Mouse (Mus musculus) hindbrain, embryonic 11.5 days (tissue): Measurements from ENCODE around the gene Lgals2. TPM values are rescaled to one million over a fixed set of nuclear protein-coding genes. Genes with fewer than 3 reads are reported as not detected.
A peak's percentile ranks its signal among the peaks of the same experiment; 100 is the strongest.

Experiments
- ATAC-seq: fragments of 200-750 bp; cut with Nextera tagmentation; 2 replicates; pipeline ENCODE4 v1.8.0; 2017; ENCODE audit warnings: mild to moderate bottlenecking, moderate TSS enrichment, moderate library complexity; ENCODE audit not compliant: low FRiP score
- DNase-seq: peaks from one replicate; pipeline ENCODE4 v3.0.0-alpha.2; 2015; ENCODE audit warnings: low spot score
- H3K27ac ChIP-seq: fragments of 300-500 bp; sonication (generic); 2 replicates; pipeline ENCODE4 v1.5.1; 2014; ENCODE audit warnings: mild to moderate bottlenecking, low read depth, low read length
- H3K27me3 ChIP-seq: fragments of 300-500 bp; sonication (generic); 2 replicates; pipeline ENCODE4 v1.6.1; 2014; ENCODE audit warnings: mild to moderate bottlenecking, low read length, moderate library complexity, mixed read lengths; ENCODE audit not compliant: control insufficient read depth, insufficient read depth
- H3K36me3 ChIP-seq: fragments of 300-500 bp; sonication (generic); 2 replicates; pipeline ENCODE4 v1.6.1; 2014; ENCODE audit warnings: mild to moderate bottlenecking, low read length, moderate library complexity, mixed read lengths; ENCODE audit not compliant: control insufficient read depth, insufficient read depth
- H3K4me1 ChIP-seq: fragments of 300-500 bp; sonication (generic); replicated peaks from 2 replicates; pipeline ENCODE4 v1.6.1; 2014; ENCODE audit warnings: low read length, mixed read lengths; ENCODE audit not compliant: control insufficient read depth, insufficient read depth
- H3K4me2 ChIP-seq: fragments of 300-500 bp; sonication (generic); replicated peaks from 2 replicates; pipeline ENCODE4 v1.6.1; 2014; ENCODE audit warnings: mild to moderate bottlenecking, low read depth, low read length
- H3K4me3 ChIP-seq: fragments of 300-500 bp; sonication (generic); 2 replicates; pipeline ENCODE4 v1.5.1; 2014; ENCODE audit warnings: low read depth, low read length
- H3K9ac ChIP-seq: fragments of 300-500 bp; sonication (generic); 2 replicates; pipeline ENCODE4 v1.6.1; 2014; ENCODE audit warnings: low read depth, low read length
- H3K9me3 ChIP-seq: fragments of 300-500 bp; sonication (generic); 2 replicates; pipeline ENCODE4 v1.6.1; 2016; ENCODE audit warnings: low read length; ENCODE audit not compliant: control insufficient read depth
- WGBS: fragments of 180-500 bp; shearing (Covaris S2); extraction: QIAGEN DNeasy Blood & Tissue Kit; methylation state at CpG from one replicate; pipeline ENCODE4 v1.1.7; 2014; 5-methylcytosine and 5-hydroxymethylcytosine counted together
- polyA plus RNA-seq: library from polyadenylated mRNA; unstranded; fragments of >200 nt; fragmentation: Nextera tagmentation; extraction: Ambion mirVana; gene quantifications from 2 replicates; pipeline ENCODE4 v1.2.1, GENCODE M21; 2014

Gene Lgals2
- polyA plus RNA-seq, 1 experiment from 2014 or later = not detected

DNA sequence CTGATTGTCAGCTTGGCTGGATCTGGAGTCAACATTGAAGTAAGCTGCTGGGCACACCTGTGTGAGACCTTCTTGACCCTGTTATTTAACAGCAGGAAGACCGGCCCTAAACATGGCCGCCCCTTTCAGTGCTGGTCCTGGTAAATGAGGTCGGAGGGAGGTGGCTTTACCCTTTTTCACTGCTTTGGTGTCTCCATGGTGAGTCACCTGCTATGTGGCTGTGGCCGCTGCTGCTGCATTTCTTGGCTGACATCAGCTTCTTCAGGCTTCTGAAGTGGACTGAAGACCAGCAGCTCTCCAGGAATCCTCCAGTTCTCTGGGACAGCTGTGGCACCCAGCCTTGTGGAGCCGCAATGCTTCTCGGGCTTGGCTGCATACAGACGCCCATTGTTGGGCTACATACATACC is 13.5 kb upstream of the Lgals2 start:
- Histone ChIP-seq H3K27ac (peak overlapping the region; percentile 31; the same call in 1 of the 2 replicates), H3K36me3 (no peaks in the 10 kb centered on the region), H3K27me3 (no peaks in the 10 kb centered on the region), H3K4me3 (no peak overlapping the region), H3K9ac (no peak overlapping the region), H3K4me1 (peaks cover 4% of the 10 kb centered on the region; the same call in 1 of the 2 replicates), H3K9me3 (no peaks in the 10 kb centered on the region), H3K4me2 (no peak overlapping the region)
- DNase-seq (peak; percentile 36), ATAC-seq (no peak)
- 65% methylated on average over 7 of the region's 7 CpGs for WGBS

GRCm38 (mm10) chr15:78868398-78868797 is 13.1 kb upstream of the Lgals2 start:
- Histone ChIP-seq H3K9me3 (no peaks in the 10 kb centered on the region), H3K27ac (peak overlapping the region; percentile 31; the same call in 1 of the 2 replicates), H3K4me2 (no peak overlapping the region), H3K27me3 (no peaks in the 10 kb centered on the region), H3K9ac (no peak overlapping the region), H3K4me3 (no peak overlapping the region), H3K36me3 (no peaks in the 10 kb centered on the region), H3K4me1 (peaks cover 4% of the 10 kb centered on the region; the same call in 1 of the 2 replicates)
- no peak for ATAC-seq
- DNase-seq = peak; percentile 55
- 34% methylated on average over 9 of the region's 9 CpGs for WGBS

DNA sequence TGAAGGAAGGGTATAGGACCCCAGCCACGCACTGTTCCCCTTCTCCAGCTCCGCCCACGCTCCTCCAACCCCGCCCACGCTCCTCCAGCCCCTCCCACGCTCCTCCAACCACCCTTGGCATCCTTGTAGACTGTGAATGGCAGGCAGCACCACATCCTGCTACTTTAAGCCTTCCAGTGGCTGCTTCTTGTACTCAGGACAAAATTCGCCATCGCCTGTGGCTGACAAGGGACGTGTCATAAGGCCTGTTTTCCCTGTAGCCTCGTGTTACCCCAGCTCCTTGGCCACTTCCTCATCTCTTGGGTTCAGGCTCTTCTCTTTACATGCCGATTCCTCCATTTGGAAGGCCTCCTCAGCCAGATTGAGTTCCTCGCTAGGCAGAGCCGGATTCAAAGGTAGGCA is 8.5 kb upstream of the Lgals2 start:
- no peaks in the 10 kb centered on the region for H3K9me3 ChIP-seq
- peaks cover 4% of the 10 kb centered on the region; the same call in 1 of the 2 replicates for H3K4me1 ChIP-seq
- DNase-seq (no peak), ATAC-seq (no peak)
- H3K27me3 ChIP-seq = no peaks in the 10 kb centered on the region
- H3K4me3 ChIP-seq = no peak overlapping the region
- H3K36me3 ChIP-seq = no peaks in the 10 kb centered on the region
- H3K27ac ChIP-seq = no peak overlapping the region
- no peak overlapping the region for H3K4me2 ChIP-seq
- no peak overlapping the region for H3K9ac ChIP-seq
- WGBS = 46% methylated on average over 13 of the region's 13 CpGs

- no peak for ATAC-seq
These were observed 7.8 kb upstream of the Lgals2 start for GRCm38 (mm10) chr15:78863154-78863553.

DNA sequence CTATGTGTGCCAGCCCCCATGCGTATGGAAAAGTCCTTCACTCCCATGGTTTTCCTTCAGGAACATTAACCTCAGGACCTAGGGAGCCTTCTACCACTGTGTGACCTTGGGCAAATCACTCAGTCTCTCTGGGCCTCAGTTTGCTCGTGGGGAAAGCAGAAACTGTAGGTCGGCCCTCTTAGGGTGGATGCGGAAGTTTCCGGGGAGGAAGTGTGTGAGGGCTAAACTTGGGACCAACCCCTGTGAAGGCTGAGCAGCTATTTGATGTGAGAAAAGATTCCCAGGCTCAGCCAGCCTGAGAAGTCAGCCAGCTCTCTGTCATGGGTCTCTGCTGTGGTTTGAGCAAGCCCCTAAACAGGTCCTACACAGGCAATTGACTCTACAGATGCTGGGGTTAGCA is 7.0 kb upstream of the Lgals2 start:
- no peaks in the 10 kb centered on the region for H3K9me3 ChIP-seq
- H3K27ac ChIP-seq = no peak overlapping the region
- no peaks in the 10 kb centered on the region for H3K36me3 ChIP-seq
- ATAC-seq (no peak), DNase-seq (no peak)
- no peak overlapping the region for H3K9ac ChIP-seq
- H3K27me3 ChIP-seq = no peaks in the 10 kb centered on the region
- no peak overlapping the region for H3K4me2 ChIP-seq
- H3K4me3 ChIP-seq = no peak overlapping the region
- H3K4me1 ChIP-seq = no peaks in the 10 kb centered on the region
- 93% methylated on average over 5 of the region's 5 CpGs for WGBS

More at GRCm38 (mm10) chr15:78863154-78863553, 7.8 kb upstream of the Lgals2 start:
- WGBS = 91% methylated on average over 2 of the region's 2 CpGs
- Histone ChIP-seq H3K4me1 (no peaks in the 10 kb centered on the region), H3K4me3 (no peak overlapping the region), H3K36me3 (no peaks in the 10 kb centered on the region), H3K27ac (no peak overlapping the region), H3K27me3 (no peaks in the 10 kb centered on the region), H3K9me3 (no peaks in the 10 kb centered on the region), H3K4me2 (no peak overlapping the region), H3K9ac (no peak overlapping the region)
- DNase-seq = no peak

- Histone ChIP-seq H3K4me3 (no peak overlapping the region), H3K27ac (no peak overlapping the region), H3K9me3 (no peaks in the 10 kb centered on the region), H3K36me3 (no peaks in the 10 kb centered on the region), H3K9ac (no peak overlapping the region), H3K4me1 (no peaks in the 10 kb centered on the region), H3K27me3 (no peaks in the 10 kb centered on the region), H3K4me2 (no peak overlapping the region)
- DNase-seq = no peak
- 82% methylated on average over 6 of the region's 6 CpGs for WGBS
- ATAC-seq = no peak
These were observed 4.4 kb upstream of the Lgals2 start for GRCm38 (mm10) chr15:78859714-78860113.

DNA sequence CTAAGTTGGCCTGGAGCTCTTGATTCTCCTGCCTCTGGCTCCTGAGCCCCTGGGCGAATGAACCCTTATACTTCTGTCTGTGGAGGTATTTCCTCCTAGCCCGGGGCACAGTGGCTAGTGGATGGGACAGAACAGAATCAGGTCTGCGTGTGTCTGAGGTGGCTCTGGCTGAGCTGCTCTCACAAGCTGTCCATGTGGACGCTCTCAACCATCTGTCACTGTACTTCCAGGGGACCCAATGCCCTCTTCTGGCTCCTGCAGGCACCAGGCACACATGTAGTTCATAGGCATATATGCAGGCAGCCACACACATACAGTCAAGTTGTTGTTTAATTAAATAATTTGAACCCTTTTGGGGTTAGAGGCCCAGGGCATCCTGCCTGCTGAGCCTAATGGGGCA is 4.0 kb upstream of the Lgals2 start:
- no peaks in the 10 kb centered on the region for H3K27me3 ChIP-seq
- H3K4me1 ChIP-seq = no peaks in the 10 kb centered on the region
- DNase-seq = no peak
- no peak overlapping the region for H3K4me2 ChIP-seq
- no peak overlapping the region for H3K4me3 ChIP-seq
- no peaks in the 10 kb centered on the region for H3K9me3 ChIP-seq
- no peak for ATAC-seq
- WGBS = 84% methylated on average over 4 of the region's 4 CpGs
- no peaks in the 10 kb centered on the region for H3K36me3 ChIP-seq
- H3K9ac ChIP-seq = no peak overlapping the region
- H3K27ac ChIP-seq = no peak overlapping the region

- no peaks in the 10 kb centered on the region for H3K9me3 ChIP-seq
- H3K27ac ChIP-seq = no peak overlapping the region
- ATAC-seq (no peak), DNase-seq (no peak)
- no peaks in the 10 kb centered on the region for H3K36me3 ChIP-seq
- no peak overlapping the region for H3K4me2 ChIP-seq
- no peaks in the 10 kb centered on the region for H3K4me1 ChIP-seq
- no peak overlapping the region for H3K9ac ChIP-seq
- no peaks in the 10 kb centered on the region for H3K27me3 ChIP-seq
- no peak overlapping the region for H3K4me3 ChIP-seq
- WGBS = 93% methylated on average over 7 of the region's 7 CpGs
These were observed 1.7 kb upstream of the Lgals2 start for GRCm38 (mm10) chr15:78857009-78857408.

GRCm38 (mm10) chr15:78851505-78852153 is 3.7 kb downstream of the Lgals2 start:
- no peak overlapping the region for H3K27ac ChIP-seq

More at GRCm38 (mm10) chr15:78851505-78852153, 3.7 kb downstream of the Lgals2 start:
- 17% methylated on average over 13 of the region's 13 CpGs for WGBS
- Histone ChIP-seq H3K4me2 (no peak overlapping the region), H3K36me3 (no peaks in the 10 kb centered on the region), H3K4me1 (no peaks in the 10 kb centered on the region), H3K9ac (no peak overlapping the region), H3K4me3 (no peak overlapping the region), H3K27me3 (no peaks in the 10 kb centered on the region), H3K9me3 (no peaks in the 10 kb centered on the region)
- ATAC-seq (peak; percentile 67), DNase-seq (peak; percentile 94)
